Comparison of ENCODE assay signal across 30 mouse cellular contexts in the genomic region with DNA sequence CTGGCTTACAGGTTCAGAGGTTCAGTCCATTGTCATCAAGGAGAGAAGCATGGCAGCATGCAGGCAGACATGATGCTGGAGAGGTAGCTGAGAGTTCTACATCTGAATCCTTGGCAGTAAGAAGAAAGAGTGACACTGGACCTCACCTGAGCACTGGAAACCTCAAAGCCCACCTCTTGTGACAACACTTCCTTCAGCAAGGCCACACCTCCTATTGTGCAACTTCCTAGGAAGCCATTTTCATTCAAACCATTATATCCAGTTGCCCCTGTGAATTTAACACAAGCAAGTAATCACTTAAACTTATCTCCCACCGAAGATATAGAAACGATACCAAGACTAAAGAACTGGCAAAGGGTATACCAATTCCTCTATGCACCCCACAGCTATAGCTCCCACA.
DNase-seq lines count a peak whose midpoint lies in the region; ATAC-seq and TF ChIP-seq lines count a peak whose summit lies in the region.
"Had no signal": no experiment of that assay in that cellular context is flagged by ENCODE, and none has a peak within 500 bp of the region (broad histone marks: within the 10 kb centered on the region; RNA-seq: fewer than 3 reads in every experiment).

No protein-coding gene starts in this region.

- H3K4me2 ChIP-seq in kidney, embryonic 16.5 days (replicated peaks; ENCODE audit: low read depth, low read length), result no peak overlapping the region
- no peak overlapping the region for H3K4me2 ChIP-seq in hindbrain, embryonic 13.5 days
- H3K4me2 ChIP-seq: embryonic facial prominence, embryonic 13.5 days; forebrain, embryonic 15.5 days; heart, embryonic 13.5 days; midbrain, embryonic 15.5 days had no signal

- no peak for ATAC-seq in kidney, embryonic 16.5 days (ENCODE audit: low FRiP score, low TSS enrichment)
- no peak for ATAC-seq in hindbrain, embryonic 13.5 days (ENCODE audit: low FRiP score)
- ATAC-seq: forebrain, embryonic 15.5 days; hindbrain, embryonic 16.5 days; intestine, embryonic 16.5 days; lung, postnatal 0 days; midbrain, embryonic 15.5 days had no signal

- DNase-seq in kidney, adult 8-10 months, result no peak
- DNase-seq in R1 (ENCODE audit: low read depth, low spot score), result peak; percentile 62
- DNase-seq in lung, postnatal 36 days, result no peak
- DNase-seq: adrenal gland, postnatal 10 days; cerebellum, adult 11-12 months; cerebellum, adult 9-11 months; heart, postnatal 10 days; kidney, postnatal 10 days; layer of hippocampus, postnatal 36 days; left cerebral cortex, postnatal 4 days; lung, adult 18-20 months; right cerebral cortex, postnatal 25 days; spleen, adult 18-20 months; thymus, adult 18-20 months; thymus, postnatal 25 days had no signal

- no peaks in the 10 kb centered on the region for H3K79me2 ChIP-seq in macrophage (ENCODE audit: inconsistent target)

- H3K9ac ChIP-seq in kidney, embryonic 16.5 days (replicated peaks; ENCODE audit: low read length), result no peak overlapping the region
- H3K9ac ChIP-seq in hindbrain, embryonic 13.5 days, result no peak overlapping the region
- H3K9ac ChIP-seq: embryonic facial prominence, embryonic 13.5 days; forebrain, embryonic 15.5 days; heart, embryonic 13.5 days; midbrain, embryonic 15.5 days had no signal

- no peak overlapping the region for H3K4me3 ChIP-seq in kidney, embryonic 16.5 days (ENCODE audit: low read length)
- H3K4me3 ChIP-seq in E14TG2a.4 (replicated peaks; ENCODE audit: low read length) (peak overlapping the region; percentile 50), macrophage (ENCODE audit: inconsistent target) (no peak overlapping the region)
- no peak overlapping the region for H3K4me3 ChIP-seq in hindbrain, embryonic 13.5 days
- H3K4me3 ChIP-seq: embryonic facial prominence, embryonic 13.5 days; forebrain, embryonic 10.5 days; forebrain, embryonic 15.5 days; heart, embryonic 13.5 days; hindbrain, embryonic 10.5 days; midbrain, embryonic 10.5 days; midbrain, embryonic 15.5 days had no signal

- 0 out of 2 replicates have a peak, but pooled peaks cover 2% of the 10 kb centered on the region for H3K36me3 ChIP-seq in kidney, embryonic 16.5 days (ENCODE audit: insufficient read depth, low read length)
- no peaks in the 10 kb centered on the region for H3K36me3 ChIP-seq in E14TG2a.4 (ENCODE audit: insufficient read depth, low read length)
- no peaks in the 10 kb centered on the region for H3K36me3 ChIP-seq in macrophage (ENCODE audit: inconsistent target)
- no peaks in the 10 kb centered on the region for H3K36me3 ChIP-seq in hindbrain, embryonic 13.5 days
- H3K36me3 ChIP-seq: embryonic facial prominence, embryonic 13.5 days; forebrain, embryonic 10.5 days; forebrain, embryonic 15.5 days; heart, embryonic 13.5 days; hindbrain, embryonic 10.5 days; midbrain, embryonic 10.5 days; midbrain, embryonic 15.5 days had no signal

- H3K27me3 ChIP-seq in kidney, embryonic 16.5 days (ENCODE audit: insufficient read depth, low read length), result no peaks in the 10 kb centered on the region
- H3K27me3 ChIP-seq in E14TG2a.4 (ENCODE audit: insufficient read depth, low read length), result no peaks in the 10 kb centered on the region
- no peaks in the 10 kb centered on the region for H3K27me3 ChIP-seq in hindbrain, embryonic 13.5 days
- H3K27me3 ChIP-seq: embryonic facial prominence, embryonic 13.5 days; forebrain, embryonic 15.5 days; heart, embryonic 13.5 days; midbrain, embryonic 15.5 days had no signal

- H3K27ac ChIP-seq in kidney, embryonic 16.5 days (ENCODE audit: low read length), result peak overlapping the region; percentile 63; the same call in 1 of the 2 replicates
- H3K27ac ChIP-seq in macrophage, result peak overlapping the region; percentile 65
- H3K27ac ChIP-seq in hindbrain, embryonic 13.5 days, result no peak overlapping the region
- H3K27ac ChIP-seq: embryonic facial prominence, embryonic 13.5 days; forebrain, embryonic 10.5 days; forebrain, embryonic 15.5 days; heart, embryonic 13.5 days; hindbrain, embryonic 10.5 days; midbrain, embryonic 10.5 days; midbrain, embryonic 15.5 days; stomach, postnatal 0 days had no signal

- peaks cover 44% of the 10 kb centered on the region for H3K4me1 ChIP-seq in kidney, embryonic 16.5 days (ENCODE audit: insufficient read depth, low read length)
- H3K4me1 ChIP-seq in E14TG2a.4 (replicated peaks; ENCODE audit: low read depth, low read length), result peaks cover 94% of the 10 kb centered on the region
- H3K4me1 ChIP-seq in hindbrain, embryonic 13.5 days (replicated peaks), result peaks cover 11% of the 10 kb centered on the region
- H3K4me1 ChIP-seq: forebrain, embryonic 15.5 days had no signal

- TF ChIP-seq CTCF in E14TG2a.4 (conservative IDR thresholded peaks at IDR 0.05; ENCODE audit: low read length), result no peak

- 95% methylated on average over 2 of the region's 2 CpGs for WGBS in kidney, embryonic 16.5 days
- WGBS in macrophage (ENCODE audit: missing documents), result 91% methylated on average over 2 of the region's 2 CpGs
- 94% methylated on average over 2 of the region's 2 CpGs for WGBS in hindbrain, embryonic 13.5 days

- no peaks in the 10 kb centered on the region for H3K9me3 ChIP-seq in kidney, embryonic 16.5 days (ENCODE audit: low read length)
- no peaks in the 10 kb centered on the region for H3K9me3 ChIP-seq in E14TG2a.4 (ENCODE audit: low read length)
- H3K9me3 ChIP-seq in hindbrain, embryonic 13.5 days, result no peaks in the 10 kb centered on the region
- H3K9me3 ChIP-seq: embryonic facial prominence, embryonic 13.5 days; forebrain, embryonic 10.5 days; forebrain, embryonic 15.5 days; heart, embryonic 13.5 days; hindbrain, embryonic 10.5 days; midbrain, embryonic 10.5 days; midbrain, embryonic 15.5 days had no signal
